Mouse (Mus musculus): ENCODE measurements around the gene Myo5c. TPM values are rescaled to one million over a fixed set of nuclear protein-coding genes. Genes with fewer than 3 reads are reported as not detected.

Gene Myo5c
- polyA plus RNA-seq (2021): 20.1 TPM

- in situ Hi-C loops (cut with MboI; ENCODE audit: low pct_unique_long_range_greater_than_20kb): no loop called here
- no peak for TF ChIP-seq CTCF (IDR thresholded peaks at IDR 0.05)
- ATAC-seq: peak; percentile 66
- no peak for DNase-seq (ENCODE audit: low read depth, low spot score)
- CTCF ChIA-PET: interaction anchor here (0.6 to 1.1 kb wide), 5 partner anchors 10 to 182 kb away, joined by 3 to 4 read pairs (median 3); no protein-coding TSS in a partner anchor
- POLR2A ChIA-PET: interaction anchor here (0.7 kb wide), 2 partner anchors 59 to 70 kb away, joined by 4 to 5 read pairs; no protein-coding TSS in a partner anchor
- H3K27me3 ChIP-seq: no peaks in the 10 kb centered on the region
Measured at GRCm38 (mm10) chr9:75231841-75232746, at the start of gene Myo5c. TSS of gene Myo5c (plus strand) at chr9:75232020.

- no peak for TF ChIP-seq CTCF (IDR thresholded peaks at IDR 0.05)
- CTCF ChIA-PET: no interaction called here
- DNase-seq (ENCODE audit: low read depth, low spot score): no peak
- H3K27me3 ChIP-seq: no peaks in the 10 kb centered on the region
- ATAC-seq: no peak
- in situ Hi-C loops (cut with MboI; ENCODE audit: low pct_unique_long_range_greater_than_20kb): no loop called here
- POLR2A ChIA-PET: no interaction called here
Measured at GRCm38 (mm10) chr9:75187646-75188260, 44.1 kb upstream of the Myo5c start.

- CTCF ChIA-PET: interaction anchor here (1.0 kb wide), 1 partner anchor 168 kb away, joined by 3 read pairs; no protein-coding TSS in a partner anchor
- no peak for TF ChIP-seq CTCF (IDR thresholded peaks at IDR 0.05)
- H3K27me3 ChIP-seq: no peaks in the 10 kb centered on the region
- POLR2A ChIA-PET: no interaction called here
- in situ Hi-C loops (cut with MboI; ENCODE audit: low pct_unique_long_range_greater_than_20kb): no loop called here
- no peak for DNase-seq (ENCODE audit: low read depth, low spot score)
- no peak for ATAC-seq
Measured at GRCm38 (mm10) chr9:75193858-75194257, 38.0 kb upstream of the Myo5c start.

- TF ChIP-seq CTCF (IDR thresholded peaks at IDR 0.05): no peak
- POLR2A ChIA-PET: interaction anchor here (0.6 kb wide), 1 partner anchor 1650 kb away, joined by 3 read pairs; no protein-coding TSS in a partner anchor
- ATAC-seq (peak; percentile 93), DNase-seq (ENCODE audit: low read depth, low spot score) (peak; percentile 67)
- CTCF ChIA-PET: interaction anchor here (1.0 to 1.4 kb wide), 5 partner anchors 10 to 158 kb away, joined by 3 to 4 read pairs (median 3); no protein-coding TSS in a partner anchor
- H3K27me3 ChIP-seq: no peaks in the 10 kb centered on the region
- in situ Hi-C loops (cut with MboI; ENCODE audit: low pct_unique_long_range_greater_than_20kb): no loop called here
Measured at GRCm38 (mm10) chr9:75196335-75196734, 35.5 kb upstream of the Myo5c start.

- ChIA-PET CTCF (interaction anchor here (1.0 to 1.4 kb wide), 6 partner anchors 10 to 159 kb away, joined by 3 to 4 read pairs (median 3); no protein-coding TSS in a partner anchor), POLR2A (no interaction called here)
- in situ Hi-C loops (cut with MboI; ENCODE audit: low pct_unique_long_range_greater_than_20kb): no loop called here
- ATAC-seq (no peak), DNase-seq (ENCODE audit: low read depth, low spot score) (no peak)
- TF ChIP-seq CTCF (IDR thresholded peaks at IDR 0.05): peak; percentile 34
- no peaks in the 10 kb centered on the region for H3K27me3 ChIP-seq
Measured at GRCm38 (mm10) chr9:75197297-75197696, 34.5 kb upstream of the Myo5c start.

GRCm38 (mm10) chr9:75201506-75201905, 30.3 kb upstream of the Myo5c start:
- no peak for DNase-seq (ENCODE audit: low read depth, low spot score)
- no peaks in the 10 kb centered on the region for H3K27me3 ChIP-seq
- TF ChIP-seq CTCF (IDR thresholded peaks at IDR 0.05): no peak
- in situ Hi-C loops (cut with MboI; ENCODE audit: low pct_unique_long_range_greater_than_20kb): loop anchor here (10.0 kb wide), 1 partner anchor 157 kb away; no protein-coding TSS in a partner anchor
- POLR2A ChIA-PET: no interaction called here
- CTCF ChIA-PET: interaction anchor here (0.9 to 1.3 kb wide), 2 partner anchors 10 to 23 kb away, joined by 3 to 4 read pairs; no protein-coding TSS in a partner anchor
- ATAC-seq: no peak

- no peak for DNase-seq (ENCODE audit: low read depth, low spot score)
- no peaks in the 10 kb centered on the region for H3K27me3 ChIP-seq
- no peak for TF ChIP-seq CTCF (IDR thresholded peaks at IDR 0.05)
- in situ Hi-C loops (cut with MboI; ENCODE audit: low pct_unique_long_range_greater_than_20kb): loop anchor here (10.0 kb wide), 1 partner anchor 157 kb away; no protein-coding TSS in a partner anchor
- CTCF ChIA-PET: interaction anchor here (0.6 to 1.3 kb wide), 3 partner anchors 11 to 54 kb away, joined by 3 to 4 read pairs (median 3); no protein-coding TSS in a partner anchor
- no peak for ATAC-seq
- POLR2A ChIA-PET: no interaction called here
Measured at GRCm38 (mm10) chr9:75202036-75202435, 29.8 kb upstream of the Myo5c start.

- H3K27me3 ChIP-seq: no peaks in the 10 kb centered on the region
- POLR2A ChIA-PET: no interaction called here
- ATAC-seq (no peak), DNase-seq (ENCODE audit: low read depth, low spot score) (no peak)
- CTCF ChIA-PET: interaction anchor here (1.9 kb wide), 1 partner anchor 11 kb away, joined by 4 read pairs; no protein-coding TSS in a partner anchor
- in situ Hi-C loops (cut with MboI; ENCODE audit: low pct_unique_long_range_greater_than_20kb): loop anchor here (10.0 kb wide), 1 partner anchor 164 kb away; no protein-coding TSS in a partner anchor
- no peak for TF ChIP-seq CTCF (IDR thresholded peaks at IDR 0.05)
Measured at GRCm38 (mm10) chr9:75209246-75209645, 22.6 kb upstream of the Myo5c start.

- no peak for ATAC-seq
- no peak for DNase-seq (ENCODE audit: low read depth, low spot score)
- in situ Hi-C loops (cut with MboI; ENCODE audit: low pct_unique_long_range_greater_than_20kb): no loop called here
Measured at GRCm38 (mm10) chr9:75210269-75210668, 21.6 kb upstream of the Myo5c start.

GRCm38 (mm10) chr9:75214743-75215413, 16.9 kb upstream of the Myo5c start:
- no peak for TF ChIP-seq CTCF (IDR thresholded peaks at IDR 0.05)
- in situ Hi-C loops (cut with MboI; ENCODE audit: low pct_unique_long_range_greater_than_20kb): no loop called here
- ATAC-seq (no peak), DNase-seq (ENCODE audit: low read depth, low spot score) (no peak)
- ChIA-PET POLR2A (interaction anchor here (0.6 kb wide), 1 partner anchor 1657 kb away, joined by 3 read pairs; no protein-coding TSS in a partner anchor), CTCF (interaction anchor here (0.9 to 1.2 kb wide), 2 partner anchors 8 to 9 kb away, joined by 3 read pairs; no protein-coding TSS in a partner anchor)
- no peaks in the 10 kb centered on the region for H3K27me3 ChIP-seq

More at GRCm38 (mm10) chr9:75210269-75210668, 21.6 kb upstream of the Myo5c start:
- ChIA-PET CTCF (interaction anchor here (0.9 to 1.9 kb wide), 4 partner anchors 12 to 146 kb away, joined by 3 to 4 read pairs (median 4); no protein-coding TSS in a partner anchor), POLR2A (no interaction called here)
- H3K27me3 ChIP-seq: no peaks in the 10 kb centered on the region
- TF ChIP-seq CTCF (IDR thresholded peaks at IDR 0.05): peak; percentile 40

All from Patski (cell line).